Mouse (Mus musculus) spleen, adult 18-20 months (tissue): ENCODE results near the gene Cth.
"Not testable (repeated sequence)": the region's sequence is repeated elsewhere in the genome, so short reads cannot be mapped to it uniquely, and the experiment has no call there.

Source experiments
- DNase-seq, 2 experiments: peaks; one replicate each; pipeline ENCODE4 v3.0.0; 2022; ENCODE audit warnings: mixed read lengths in 2 of 2

Gene Cth

GRCm38 (mm10) chr3:157924692-157925328, at the start of gene Cth:
Gene Cth (minus strand): TSS chr3:157925077.
- peak; percentile 56 to 59 for DNase-seq

DNA sequence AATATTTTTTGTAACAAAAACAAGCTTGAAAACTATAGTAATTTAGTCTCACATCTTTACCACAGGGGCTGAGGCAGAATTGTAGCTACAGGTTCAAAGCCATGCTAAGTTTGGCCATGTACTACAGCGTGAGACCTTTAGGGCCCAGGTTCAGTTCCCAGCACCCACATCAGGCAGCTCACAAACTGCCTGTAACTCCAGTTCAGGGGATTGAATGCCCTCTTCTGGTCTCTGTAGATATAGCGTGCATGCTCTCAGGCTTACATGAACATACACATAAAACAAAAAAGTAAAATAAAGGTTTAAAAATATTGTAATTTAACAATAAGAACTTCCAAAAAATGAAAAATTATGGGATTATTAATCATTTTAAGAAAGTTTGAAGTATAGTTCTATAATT, 48.4 kb upstream of the Cth start:
- no peak for DNase-seq

- no peak for DNase-seq
Observed at GRCm38 (mm10) chr3:157971151-157971550, 46.3 kb upstream of the Cth start.

DNA sequence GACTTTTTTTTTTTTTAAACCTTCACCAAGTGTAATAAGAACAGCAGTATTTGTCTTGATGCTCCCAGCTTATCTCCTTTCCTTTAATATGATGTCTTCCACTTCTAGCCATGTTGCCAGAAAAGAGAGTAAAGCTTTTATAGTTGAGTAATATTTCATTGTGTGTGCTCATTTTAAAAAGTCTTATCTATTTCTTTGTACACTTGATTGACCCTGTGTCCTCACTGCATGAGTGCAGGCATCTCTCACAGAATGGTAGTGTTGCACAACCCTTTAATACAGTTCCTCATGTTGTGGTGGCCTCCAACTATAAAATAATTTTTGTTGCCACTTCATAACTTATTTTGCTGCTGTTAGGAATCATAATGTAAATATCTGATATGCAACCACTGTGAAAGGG, 32.4 kb upstream of the Cth start:
- DNase-seq: no peak

DNA sequence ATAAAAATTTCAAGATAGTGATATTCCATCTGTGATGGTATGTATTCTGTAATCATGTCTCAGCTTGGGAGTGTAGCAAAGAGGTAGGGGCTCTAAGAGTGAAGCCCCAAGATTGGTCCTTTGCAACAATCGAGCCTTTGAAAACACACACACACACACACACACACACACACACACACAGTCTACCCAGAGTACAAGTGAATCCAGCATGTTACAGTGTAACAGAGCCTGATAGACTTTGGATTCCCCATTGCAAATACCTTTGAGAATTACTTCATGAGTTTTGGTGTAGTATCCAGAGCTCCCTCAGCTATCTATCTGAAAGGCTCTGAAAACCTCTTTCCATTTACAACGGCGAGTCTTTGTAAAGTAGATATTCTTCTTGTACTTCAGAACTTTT, 31.3 kb upstream of the Cth start:
- no peak for DNase-seq

- no peak for DNase-seq
Observed at GRCm38 (mm10) chr3:157955466-157955865, 30.6 kb upstream of the Cth start.

GRCm38 (mm10) chr3:157952716-157953115, 27.8 kb upstream of the Cth start:
- DNase-seq: no peak

DNA sequence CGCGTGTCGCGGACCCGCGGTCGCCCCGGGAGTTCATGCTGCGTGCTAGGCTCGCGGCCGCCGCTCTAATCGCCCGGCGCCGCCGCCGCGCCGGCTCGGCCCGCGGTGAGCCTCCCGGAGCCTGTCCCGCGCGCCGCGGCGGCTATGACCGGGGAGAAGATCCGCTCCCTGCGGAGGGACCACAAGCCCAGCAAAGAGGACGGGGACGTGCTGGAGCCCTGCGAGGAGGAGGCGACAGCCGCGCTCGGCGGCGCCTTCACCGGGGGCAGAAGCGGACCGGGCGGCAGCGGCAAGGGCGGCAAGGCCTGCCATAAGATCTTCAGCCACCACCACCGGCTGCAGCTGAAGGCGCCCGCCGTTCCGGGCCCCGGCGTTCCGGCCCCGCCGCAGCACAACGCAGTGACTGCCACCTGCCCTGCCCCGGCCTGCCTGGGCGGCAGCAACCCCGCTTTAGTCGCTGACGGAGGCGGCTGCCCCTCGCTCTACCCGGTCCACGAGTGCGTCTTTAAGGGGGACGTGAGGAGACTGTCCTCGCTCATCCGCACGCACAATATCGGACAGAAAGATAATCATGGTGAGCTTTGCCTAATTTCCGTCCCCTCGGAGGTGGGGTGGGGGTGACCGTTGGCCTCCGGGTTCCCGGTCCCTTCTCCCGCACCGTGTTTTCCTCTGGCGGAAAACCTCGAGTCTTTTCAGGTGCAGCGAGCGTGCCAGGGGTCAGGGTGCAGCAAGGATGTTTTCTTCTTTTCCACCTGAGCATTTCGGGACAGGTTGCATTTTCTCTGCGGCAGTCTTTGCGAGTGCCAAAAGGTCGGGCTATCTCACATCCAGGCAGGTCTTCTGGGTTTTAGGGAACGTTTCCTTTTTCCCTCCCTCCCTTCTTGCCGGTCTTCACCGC, 22.8 kb upstream of the Cth start:
- peak in 1 of 2 experiments; percentile 37 for DNase-seq

DNA sequence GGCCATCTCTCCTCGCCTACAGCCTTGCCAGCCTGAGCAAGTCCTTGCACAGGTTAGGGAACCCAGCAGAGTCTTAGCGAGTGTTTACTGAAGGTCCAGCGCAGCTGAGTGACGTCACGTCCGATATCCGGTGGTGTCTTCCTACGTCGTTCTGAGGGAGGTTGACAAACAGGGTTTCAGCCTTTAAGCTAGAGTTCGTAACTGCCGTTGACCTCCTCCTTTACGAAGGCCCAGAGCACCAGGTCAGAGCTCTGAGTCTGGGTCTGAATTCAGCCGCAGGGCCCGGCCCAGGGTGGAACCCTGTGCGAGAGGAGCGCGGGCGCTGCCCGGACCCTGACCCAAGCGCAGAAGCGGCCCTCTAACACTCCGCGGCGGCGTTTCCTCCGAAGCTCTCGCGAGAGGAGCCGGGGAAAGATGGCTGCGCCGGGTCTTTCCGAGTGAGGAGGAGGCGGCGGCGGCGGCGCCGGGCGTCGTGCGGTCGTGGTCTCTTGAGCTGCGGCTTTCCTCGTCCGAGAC, 22.0 kb upstream of the Cth start, which contains the start of gene Ankrd13c:
TSS of gene Ankrd13c (plus strand) at position 397 of the 516 bp plus-strand sequence.
- peak; percentile 81 to 90 for DNase-seq

DNA sequence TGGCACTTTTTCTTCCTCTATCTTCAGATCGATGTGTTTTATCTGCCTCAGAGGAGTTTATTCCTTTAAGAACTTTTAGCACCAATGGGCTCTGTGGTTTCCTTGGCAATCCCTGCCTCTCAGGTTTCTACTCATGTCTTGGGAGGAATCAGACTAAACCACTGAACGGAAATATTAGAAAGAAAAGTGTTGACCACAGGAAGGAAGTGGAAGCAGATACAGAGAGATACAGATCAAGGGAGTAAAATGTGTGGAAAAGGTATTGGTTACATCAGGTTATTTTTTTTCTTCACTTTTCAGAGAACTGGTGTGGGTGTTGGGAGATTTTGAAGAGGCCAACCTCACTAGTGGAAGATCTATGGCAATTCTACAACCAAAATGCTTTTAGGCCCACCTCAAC, 13.7 kb upstream of the Cth start:
- DNase-seq: no peak

GRCm38 (mm10) chr3:157934301-157934823, 9.5 kb upstream of the Cth start:
- no peak for DNase-seq

GRCm38 (mm10) chr3:157933223-157933622, 8.3 kb upstream of the Cth start:
- not testable (repeated sequence) for DNase-seq

DNA sequence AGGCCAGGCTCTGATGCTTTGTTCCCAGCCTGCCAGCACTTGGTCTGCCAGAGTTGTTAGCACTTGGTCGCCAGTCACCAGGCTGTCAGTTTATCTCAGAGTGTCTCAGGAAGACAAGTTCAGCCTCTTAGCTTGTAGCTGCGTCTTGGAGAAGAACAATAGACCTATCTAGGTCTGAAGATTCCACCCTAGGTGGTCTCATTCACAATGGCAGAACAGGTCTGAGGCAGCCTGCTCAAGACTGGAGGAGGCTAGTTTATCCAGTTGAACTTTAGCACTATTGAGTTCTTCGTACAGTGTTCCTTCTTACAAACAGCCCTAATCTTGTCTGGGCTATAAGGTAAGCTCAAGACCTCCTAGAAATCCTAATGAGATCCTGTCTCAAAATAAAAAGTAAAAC, 7.2 kb upstream of the Cth start:
- no peak for DNase-seq

GRCm38 (mm10) chr3:157931592-157931991, 6.7 kb upstream of the Cth start:
- no peak for DNase-seq

DNA sequence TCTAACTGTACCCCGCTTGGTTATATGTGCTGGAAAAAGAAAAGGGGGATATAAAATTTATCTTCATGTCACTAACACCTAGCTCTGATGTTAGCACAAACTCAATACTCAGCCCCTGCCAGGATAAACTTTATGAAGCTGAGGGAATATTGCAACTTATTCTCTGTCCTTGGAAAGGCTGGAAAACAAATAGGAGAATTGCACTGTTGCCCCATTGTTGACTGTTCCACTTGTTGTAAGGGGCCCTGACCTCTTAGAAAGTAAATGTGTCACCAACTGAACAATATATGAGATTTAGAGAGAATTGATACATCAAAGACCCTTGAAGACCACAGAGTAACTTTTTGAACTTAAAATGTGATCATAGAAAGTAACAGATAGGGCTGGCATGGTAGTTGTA, 4.5 kb upstream of the Cth start:
- DNase-seq: no peak

GRCm38 (mm10) chr3:157928731-157929130, 3.9 kb upstream of the Cth start:
- DNase-seq: no peak

DNA sequence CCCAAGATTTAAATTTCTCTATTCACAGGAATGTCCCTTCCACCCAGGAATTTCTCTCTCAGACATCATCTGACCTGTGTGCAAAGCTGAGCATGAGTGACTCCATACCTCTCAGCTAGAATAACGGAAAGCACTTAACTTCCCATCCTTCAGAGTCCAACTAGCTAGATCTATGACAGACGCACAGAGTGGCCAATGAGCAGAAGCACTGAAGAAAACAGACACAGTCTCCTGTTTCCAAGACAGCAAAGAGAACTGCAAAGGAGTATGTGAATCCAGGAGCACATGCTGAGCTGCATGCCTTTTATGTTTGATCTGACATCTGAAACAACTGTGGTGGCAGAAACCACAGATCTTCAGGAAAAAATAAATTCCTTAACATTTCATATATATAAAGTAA, 1.9 kb upstream of the Cth start:
- no peak for DNase-seq

- no peak for DNase-seq
Observed at GRCm38 (mm10) chr3:157925706-157926510, 1.0 kb upstream of the Cth start.

DNA sequence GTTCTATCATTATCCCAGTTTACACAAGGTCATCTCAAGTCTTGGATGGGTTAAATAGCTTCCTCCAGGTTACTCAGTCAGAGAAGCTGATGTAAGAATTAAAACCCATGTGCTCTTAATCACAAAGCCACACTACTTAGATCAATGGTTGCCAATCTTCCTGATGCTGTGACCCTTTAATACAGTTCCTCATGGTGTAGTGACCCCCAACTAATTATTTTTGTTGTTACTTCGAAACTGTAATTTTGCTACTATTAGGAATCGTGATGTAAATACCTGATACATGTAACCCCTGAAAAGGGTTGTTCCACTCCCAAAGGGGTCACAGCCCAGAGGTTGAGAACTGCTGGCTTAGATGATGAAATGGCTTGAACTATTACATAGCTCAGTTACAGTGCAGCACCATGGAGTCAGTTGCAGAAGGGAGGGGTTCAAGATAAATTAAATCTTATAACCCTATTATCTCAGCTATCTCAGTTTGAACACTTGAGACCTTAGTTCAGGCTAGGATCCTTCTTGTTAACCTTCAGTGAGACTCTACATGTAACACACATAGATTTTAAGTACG, 1.5 kb downstream of the Cth start:
- no peak for DNase-seq

GRCm38 (mm10) chr3:157921376-157921775, 3.5 kb downstream of the Cth start:
- no peak for DNase-seq

DNA sequence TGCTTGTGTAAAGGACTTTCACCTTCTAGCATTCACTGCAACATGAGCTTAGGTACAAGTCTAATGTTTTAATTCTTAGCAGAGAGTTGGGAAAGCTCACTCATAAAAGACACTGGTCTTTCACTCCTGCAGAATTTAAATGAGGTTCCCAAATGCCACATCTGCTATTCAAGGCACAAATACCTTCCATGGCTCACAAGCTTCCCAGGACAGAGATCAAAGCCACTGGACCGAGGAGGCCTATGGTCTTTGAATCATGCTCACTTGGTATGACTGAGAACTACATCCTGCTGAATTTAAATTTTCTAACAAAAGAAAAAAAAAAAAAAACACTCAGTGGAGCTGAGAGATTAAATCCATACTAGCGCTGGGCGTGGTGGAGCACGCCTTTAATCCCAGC, 8.5 kb downstream of the Cth start:
- no peak for DNase-seq

- no peak for DNase-seq
Observed at GRCm38 (mm10) chr3:157912155-157912554, 12.7 kb downstream of the Cth start.

DNA sequence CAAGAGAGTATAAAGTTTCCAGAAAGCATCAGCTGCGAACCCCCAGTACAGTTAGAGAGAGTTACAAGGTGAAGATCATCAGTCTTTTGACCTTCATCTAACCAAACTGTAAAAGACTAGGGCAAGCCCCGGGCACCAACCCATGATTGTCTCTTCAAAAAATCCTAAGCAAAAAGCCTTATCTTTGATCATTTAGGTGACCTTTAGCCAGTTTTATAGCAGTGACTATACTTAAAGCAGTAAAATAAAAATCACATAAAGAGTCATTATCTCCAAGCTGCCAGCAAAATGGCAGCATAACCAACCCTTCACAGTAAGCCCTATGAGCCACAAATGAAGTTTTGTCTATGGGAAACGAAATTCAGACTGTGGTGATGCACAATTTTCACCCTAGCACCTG, 14.6 kb downstream of the Cth start:
- no peak for DNase-seq
